Mouse (Mus musculus) urinary bladder, postnatal 10 days (tissue): ENCODE results near the gene Peli3.
A peak's percentile ranks its signal among the peaks of the same experiment; 100 is the strongest.

Experiments used
- DNase-seq: peaks from one replicate; pipeline ENCODE4 v3.0.0; 2022; ENCODE audit warnings: low spot score

The Peli3 gene

DNA sequence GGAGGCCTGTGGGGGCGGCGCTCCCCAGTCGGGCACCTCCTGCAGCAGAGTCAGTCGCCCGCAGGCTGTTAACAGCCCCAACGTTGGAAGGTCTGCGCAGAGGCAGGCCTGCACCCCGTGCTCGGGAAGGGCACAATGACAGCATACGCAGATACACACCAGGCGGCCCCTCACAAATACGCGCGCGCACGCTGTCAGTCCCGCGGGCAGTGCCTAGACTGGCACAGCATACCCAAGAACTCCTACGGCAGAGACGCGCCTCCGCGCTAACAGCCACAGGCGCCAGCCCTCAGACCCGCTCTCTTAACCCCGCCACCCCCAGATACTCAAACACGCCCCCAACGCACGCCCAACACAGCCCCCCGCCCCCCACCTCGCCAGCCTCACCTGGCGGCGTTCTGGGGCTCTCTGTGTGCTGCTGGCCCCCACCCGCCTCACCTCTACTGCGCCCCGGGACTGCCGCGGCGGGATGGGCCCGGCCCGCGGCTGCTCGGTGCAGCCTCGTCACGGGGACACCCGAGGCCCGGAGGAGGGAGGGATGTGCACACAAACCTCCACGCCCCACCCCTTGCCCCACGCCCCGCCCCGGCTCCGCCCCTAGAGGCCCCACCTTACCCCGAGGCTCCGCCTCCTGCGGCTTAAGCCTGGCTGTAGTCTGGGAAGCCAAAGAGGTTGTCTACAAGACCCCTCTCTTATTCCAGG is at the start of gene Peli3:
TSS of gene Peli3 (minus strand) at position 577 of the 702 bp plus-strand sequence.
- peak; percentile 45 for DNase-seq

GRCm38 (mm10) chr19:4992371-4992770 is 49.4 kb upstream of the Peli3 start:
- DNase-seq, result no peak

GRCm38 (mm10) chr19:4990716-4991115 is 47.8 kb upstream of the Peli3 start:
- DNase-seq, result no peak

DNA sequence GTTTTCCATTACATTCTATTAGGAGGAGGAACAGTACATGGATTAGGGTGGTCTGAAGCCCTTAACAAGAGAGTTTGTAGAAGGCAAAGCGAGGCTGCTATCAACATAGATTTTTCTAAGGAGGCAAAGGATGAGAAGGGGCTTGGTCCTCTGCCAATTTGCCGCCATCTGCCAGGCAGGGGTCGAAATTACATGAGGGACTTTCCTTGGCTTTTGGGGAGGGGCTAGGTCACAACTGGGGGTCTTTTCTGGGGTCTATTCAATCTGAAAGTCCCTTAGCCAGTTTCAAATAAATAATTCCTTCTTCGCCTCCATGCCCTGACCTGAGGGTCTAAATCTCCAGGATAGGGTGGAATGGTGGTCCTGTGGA is 47.3 kb upstream of the Peli3 start, which contains the start of gene Npas4:
TSS of gene Npas4 (minus strand) at position 61 of the 370 bp plus-strand sequence.
- DNase-seq, result no peak

DNA sequence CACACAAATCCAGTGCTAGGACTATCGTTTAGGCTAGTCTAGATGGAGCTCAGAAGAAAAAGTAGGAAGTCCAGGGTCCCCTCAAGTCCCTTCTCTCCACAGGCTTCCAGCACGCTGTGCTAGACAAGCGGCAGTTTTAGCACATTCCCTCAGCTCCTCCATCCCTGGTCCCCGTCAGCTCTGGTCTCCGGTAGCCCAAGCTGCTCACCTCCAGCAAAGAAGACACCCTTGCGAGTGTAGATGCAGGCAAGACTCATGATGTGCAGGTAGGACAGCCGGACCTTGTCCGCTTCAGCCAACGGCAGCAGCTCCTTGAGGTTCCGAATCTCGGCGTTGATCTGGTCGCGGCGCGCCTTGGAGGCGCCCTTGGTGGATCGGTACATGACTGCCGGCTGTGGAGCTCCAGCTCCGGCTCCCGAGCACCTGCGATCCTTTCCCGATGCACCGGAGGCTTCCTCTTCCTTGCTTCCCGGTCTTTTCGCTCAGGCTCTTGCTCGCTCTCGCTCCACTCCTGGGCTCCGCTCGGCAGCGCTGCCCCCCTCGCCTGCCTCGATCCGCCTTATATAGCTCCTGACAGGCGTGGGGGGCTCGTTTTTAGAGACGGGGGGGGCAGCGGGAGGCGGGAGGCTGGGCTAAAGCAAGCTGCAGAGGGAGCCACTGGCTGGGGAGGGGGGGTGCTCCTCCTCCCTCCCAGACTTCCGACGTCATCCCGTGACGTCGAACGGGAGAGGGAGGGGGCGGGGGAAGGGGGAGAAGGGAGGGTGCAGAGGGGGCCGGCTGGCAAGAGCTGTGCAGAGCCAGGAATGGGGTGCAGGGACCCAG is 46.7 kb upstream of the Peli3 start:
- no peak for DNase-seq

DNA sequence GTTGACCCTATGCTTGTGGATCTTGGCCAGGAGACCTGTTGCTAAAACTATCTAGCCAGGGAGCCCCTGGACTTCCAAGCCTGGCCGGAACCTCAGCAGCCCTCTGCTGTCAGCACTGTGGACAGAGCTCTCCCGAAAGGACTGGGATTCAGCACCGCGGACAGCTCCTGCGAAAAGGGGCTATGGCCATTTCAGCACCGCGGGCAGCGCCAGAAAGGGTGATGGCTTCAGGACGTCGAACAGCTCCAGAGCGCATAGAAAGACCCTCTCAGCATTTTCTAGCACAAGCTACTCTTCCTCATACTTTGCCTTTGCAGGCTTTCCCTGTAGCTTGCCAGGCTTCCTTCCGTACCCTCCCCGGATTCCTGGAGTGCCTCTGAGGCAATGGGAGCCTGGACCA is 46.1 kb upstream of the Peli3 start:
- peak; percentile 86 for DNase-seq

DNA sequence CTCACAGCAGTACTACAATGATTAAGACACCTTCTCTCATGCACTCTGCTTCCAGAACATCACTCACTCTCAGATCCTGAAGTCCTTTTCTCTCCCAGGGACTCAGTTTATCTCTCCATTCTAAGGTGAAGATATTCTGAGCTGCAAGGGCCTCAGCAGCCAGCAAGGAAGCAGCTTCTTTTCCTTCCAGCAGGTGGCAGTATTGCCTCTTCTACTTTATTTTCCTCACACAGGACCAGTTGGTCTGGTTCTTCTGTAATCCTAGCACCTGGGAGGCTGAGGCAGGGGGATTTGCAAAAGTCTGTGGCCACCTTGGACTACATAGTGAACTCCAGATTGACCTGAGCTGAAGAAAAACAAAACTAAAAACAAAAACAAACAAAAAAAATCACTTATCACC is 38.8 kb upstream of the Peli3 start:
- no peak for DNase-seq

DNA sequence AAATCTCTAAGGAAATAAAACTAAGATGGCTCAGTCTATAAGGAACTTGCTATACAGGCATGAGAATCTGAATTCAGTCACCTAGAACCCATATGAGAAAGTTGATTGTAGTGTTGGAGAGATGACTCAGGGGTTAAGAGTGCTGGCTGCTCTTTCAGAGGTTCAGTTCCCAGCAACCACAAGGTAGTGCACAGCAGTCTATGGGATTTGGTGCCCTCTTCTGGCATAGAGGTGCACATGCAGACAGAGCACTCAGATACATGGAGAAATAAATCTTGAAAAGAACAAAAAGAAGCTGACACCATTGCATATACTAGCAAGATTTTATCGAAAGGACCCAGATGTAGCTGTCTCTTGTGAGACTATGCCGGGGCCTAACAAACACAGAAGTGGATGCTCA is 25.3 kb upstream of the Peli3 start:
- DNase-seq, result no peak

GRCm38 (mm10) chr19:4961928-4962601 is 19.1 kb upstream of the Peli3 start, which contains the start of gene Mrpl11:
Mrpl11 (plus strand) TSS chr19:4962147.
- peak; percentile 32 for DNase-seq

DNA sequence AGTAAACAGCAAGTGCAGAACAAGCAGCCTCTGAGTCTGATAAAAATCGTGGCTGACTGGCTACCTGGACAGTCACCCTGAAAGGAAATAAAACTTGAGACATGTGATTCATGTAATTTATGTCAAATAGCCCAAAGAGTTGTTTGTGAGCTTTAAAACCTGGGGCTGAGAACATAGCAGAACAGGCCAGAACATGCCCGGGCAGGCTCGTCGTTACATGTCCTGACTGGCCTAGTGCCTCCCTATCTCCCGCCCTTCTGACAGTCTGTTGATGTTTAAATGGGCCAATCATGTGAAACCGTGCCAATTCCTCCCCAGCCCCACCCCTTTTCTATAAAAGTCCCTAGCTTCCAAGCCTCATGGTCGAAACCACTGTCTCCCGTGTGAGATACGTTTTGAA is 5.7 kb upstream of the Peli3 start:
- DNase-seq, result peak; percentile 60

DNA sequence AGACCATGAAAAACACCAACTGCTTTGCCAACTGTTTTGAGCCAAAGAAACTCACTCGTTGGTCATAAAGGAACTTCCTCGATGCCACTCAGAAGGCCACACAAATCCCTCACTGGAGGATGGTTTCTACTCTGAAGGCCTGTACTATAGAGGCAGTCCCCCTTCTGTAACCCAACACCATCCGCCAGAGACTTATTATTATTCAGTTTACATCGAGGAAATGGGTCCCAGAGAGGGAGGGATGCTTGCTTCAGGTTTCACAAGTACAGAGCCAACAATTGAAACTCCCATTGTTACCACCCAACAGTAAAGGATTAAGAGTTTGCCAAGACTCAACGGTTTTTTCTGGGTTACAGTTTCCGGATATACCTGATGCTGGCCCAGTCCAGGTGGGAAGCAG is 2.6 kb upstream of the Peli3 start:
- no peak for DNase-seq

GRCm38 (mm10) chr19:4943253-4943588 is 294 bp upstream of the Peli3 start:
- DNase-seq, result no peak

GRCm38 (mm10) chr19:4937444-4938310 is 5.2 kb downstream of the Peli3 start:
- no peak for DNase-seq

DNA sequence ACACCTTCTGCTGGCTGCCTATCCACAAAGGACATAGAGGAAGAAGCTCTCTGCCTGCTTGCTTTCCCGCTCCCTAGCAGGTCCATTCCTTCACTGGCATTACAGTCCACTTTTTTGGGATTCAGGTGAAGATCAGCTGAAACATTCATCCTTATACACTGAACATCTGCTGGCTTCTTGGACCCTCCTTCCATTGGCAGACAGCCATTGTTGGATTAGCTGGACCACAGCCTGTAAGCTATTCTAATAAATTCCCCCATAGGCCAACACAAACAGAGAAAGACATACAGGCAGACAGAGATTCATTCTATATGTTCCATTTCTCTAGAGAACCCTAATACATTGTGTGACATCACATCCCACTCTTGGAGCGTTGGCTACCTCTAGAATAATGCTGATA is 6.0 kb downstream of the Peli3 start:
- DNase-seq, result no peak

DNA sequence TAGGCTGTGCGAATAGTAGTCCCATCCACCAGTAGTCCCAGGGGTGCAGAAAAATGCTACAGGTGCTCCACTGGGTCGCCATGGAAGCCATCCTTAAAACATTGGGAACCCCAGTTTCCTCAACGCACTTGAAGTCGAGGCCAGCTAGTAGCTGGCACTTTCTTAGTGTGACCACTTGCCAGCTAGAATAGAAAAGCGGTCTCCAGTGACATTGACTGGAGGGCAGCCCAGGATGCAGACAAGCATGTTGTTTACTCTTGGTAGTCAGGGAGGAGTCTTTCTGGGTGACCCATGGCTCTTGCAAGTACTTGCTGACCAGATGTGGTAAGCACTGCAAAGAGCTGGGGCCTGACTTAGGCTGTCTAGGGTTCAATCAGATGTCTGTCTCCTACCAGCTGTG is 14.1 kb downstream of the Peli3 start:
- no peak for DNase-seq

DNA sequence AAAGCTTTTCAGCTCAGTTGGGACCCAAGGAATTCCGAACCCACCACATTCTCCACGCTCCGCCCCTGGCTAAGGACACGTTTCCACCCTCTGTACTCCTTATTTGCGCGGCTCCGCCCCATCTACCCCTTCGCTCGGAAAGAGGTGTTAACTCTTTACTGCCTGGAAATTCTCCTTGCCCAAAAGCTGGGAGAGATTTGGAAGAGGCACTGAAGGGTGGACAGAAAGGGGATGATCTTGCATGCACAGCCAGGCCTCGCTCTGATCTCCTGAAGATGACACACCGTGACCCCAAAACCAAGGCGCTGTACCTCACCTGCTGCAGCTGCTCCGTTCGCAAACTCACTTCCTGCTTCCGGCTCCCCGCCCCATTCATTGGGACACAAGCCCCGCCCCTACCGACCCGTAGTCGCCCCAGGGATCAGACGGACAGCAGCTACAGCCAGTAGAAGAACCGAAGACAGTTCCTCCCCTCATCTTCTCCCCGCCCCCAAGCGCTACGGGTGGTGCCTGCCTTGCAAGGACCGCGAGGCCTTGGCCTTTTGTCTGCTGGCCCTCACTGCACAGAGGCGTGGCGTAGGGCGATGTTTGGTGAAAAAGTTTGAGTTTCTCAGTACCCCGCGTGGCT is 14.9 kb downstream of the Peli3 start, which contains the start of gene Dpp3:
TSS of gene Dpp3 (minus strand) at position 384 of the 628 bp plus-strand sequence.
- peak; percentile 98 for DNase-seq

GRCm38 (mm10) chr19:4925121-4925860 is 17.6 kb downstream of the Peli3 start:
- no peak for DNase-seq

DNA sequence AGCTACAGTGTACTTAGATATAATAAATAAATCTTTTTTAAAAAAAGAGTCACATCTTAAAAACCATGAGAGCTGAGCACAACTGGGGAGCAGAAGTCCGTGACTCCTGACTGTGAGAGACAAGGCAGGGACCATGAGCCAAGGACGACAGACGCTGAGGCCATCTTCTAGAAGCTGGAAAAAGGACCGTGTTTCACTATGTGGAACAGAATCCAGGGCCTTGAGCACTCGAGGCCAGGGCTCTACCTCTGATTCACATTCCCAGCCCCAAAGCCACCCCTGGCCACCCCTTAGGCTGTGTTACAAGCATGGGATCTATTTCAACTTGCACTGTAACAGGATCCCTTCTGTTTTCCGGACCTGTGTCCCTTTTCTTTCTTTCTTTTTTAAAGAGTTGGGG is 23.3 kb downstream of the Peli3 start:
- DNase-seq, result no peak

- DNase-seq, result no peak
Measured at GRCm38 (mm10) chr19:4916827-4917226, 26.1 kb downstream of the Peli3 start.

- DNase-seq, result no peak
Measured at GRCm38 (mm10) chr19:4915924-4916603, 26.9 kb downstream of the Peli3 start.
